Mouse (Mus musculus): ENCODE data around the gene Ncoa7.
"Not testable (repeated sequence)": the region's sequence is repeated elsewhere in the genome, so short reads cannot be mapped to it uniquely, and the experiment has no call there.

The Ncoa7 gene

DNA sequence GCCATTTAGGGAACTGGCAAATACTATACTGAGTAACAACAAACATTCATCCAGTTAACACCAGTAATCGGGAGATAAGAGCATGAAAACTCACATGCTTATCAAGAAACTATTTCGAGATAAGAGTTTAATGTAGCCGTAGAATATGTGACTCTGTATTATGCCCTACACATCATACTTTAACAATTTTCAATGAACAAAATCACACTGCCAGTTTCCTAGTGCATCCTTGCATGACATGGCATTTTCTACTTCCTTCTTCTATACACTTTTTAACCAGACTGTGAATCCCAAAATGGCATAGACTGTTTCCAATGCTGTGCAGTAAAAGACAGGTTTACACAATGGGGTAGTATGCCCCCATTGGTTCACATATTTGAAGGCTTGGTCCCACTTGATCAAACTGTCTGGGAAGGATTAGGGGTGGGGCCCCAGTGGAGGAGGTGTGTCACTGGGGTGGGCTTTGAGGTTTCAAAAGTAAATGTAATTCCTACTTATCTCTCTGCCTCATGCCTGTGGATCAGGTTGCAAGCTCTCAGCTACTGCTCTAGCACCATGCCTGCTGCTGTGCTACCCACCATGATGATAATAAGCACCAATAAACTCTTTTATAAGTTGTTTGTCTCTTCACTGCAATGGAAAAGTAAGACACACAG lies 15.3 kb downstream of the Ncoa7 start:
- DNase-seq (ENCODE audit: low read depth) = no peak

- no peak for DNase-seq (ENCODE audit: low read depth)
These were observed 16.9 kb downstream of the Ncoa7 start for GRCm38 (mm10) chr10:30786103-30786754.

DNA sequence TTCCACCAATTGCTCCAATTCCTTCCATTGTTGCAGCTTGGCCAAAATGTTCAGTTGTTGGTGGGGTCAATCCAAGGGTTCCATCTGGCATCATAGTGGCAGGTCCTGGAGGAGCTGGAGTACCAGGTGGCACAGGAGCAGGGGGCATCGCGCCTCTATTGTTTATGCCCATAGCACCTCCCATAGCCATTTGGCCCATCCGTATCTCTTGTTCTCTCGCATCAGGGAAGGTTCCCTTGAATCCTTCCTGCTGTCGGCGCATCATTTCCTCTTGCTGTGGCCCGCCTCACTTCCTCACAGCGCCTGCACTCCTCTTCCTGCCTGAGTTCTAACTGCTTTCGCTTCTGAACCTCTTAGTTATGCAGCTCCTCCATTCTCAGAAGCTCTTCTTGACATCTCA lies 22.2 kb downstream of the Ncoa7 start:
- not testable (repeated sequence) for DNase-seq (ENCODE audit: low read depth)

GRCm38 (mm10) chr10:30778240-30778639 lies 24.9 kb downstream of the Ncoa7 start:
- DNase-seq (ENCODE audit: low read depth) = no peak

DNA sequence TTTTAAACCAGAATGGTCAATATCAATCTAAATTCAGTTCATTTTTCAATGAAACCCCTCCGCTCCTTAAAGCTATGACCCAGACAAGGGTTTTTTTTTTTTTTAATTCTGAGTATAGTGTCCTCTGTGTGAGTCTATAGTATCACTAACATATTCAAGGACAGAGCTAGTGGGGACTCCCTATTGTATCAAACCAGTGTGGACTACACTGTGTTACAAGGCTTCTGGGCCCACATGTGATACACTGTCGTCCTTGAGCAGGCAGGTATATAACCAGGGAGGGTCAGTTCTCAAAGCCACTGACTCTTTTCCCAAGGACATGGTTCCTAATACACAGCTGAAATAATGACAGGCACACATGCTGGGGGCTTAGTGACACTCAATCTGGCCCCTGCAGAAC lies 27.1 kb downstream of the Ncoa7 start:
- DNase-seq (ENCODE audit: low read depth) = no peak

DNA sequence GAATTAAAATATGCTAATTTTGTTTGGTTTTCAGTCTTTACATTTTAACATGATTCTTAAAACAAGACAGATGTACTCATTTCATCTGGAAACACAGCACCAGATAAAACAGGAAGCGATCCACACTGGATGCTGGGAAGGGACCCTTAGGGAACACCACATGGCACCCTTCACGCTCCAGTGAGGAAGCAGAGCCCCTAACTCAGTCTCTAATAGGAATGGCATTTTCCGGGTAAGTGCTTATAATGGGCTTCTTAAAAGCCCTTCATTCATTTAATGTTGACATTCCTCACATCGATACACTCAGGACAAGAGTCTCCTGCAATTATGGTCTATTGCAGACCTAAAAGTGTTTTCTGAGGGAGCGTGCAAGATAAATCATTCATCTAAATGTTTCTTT lies 27.6 kb downstream of the Ncoa7 start:
- no peak for DNase-seq (ENCODE audit: low read depth)

GRCm38 (mm10) chr10:30774396-30774795 lies 28.7 kb downstream of the Ncoa7 start:
- DNase-seq (ENCODE audit: low read depth) = no peak

DNA sequence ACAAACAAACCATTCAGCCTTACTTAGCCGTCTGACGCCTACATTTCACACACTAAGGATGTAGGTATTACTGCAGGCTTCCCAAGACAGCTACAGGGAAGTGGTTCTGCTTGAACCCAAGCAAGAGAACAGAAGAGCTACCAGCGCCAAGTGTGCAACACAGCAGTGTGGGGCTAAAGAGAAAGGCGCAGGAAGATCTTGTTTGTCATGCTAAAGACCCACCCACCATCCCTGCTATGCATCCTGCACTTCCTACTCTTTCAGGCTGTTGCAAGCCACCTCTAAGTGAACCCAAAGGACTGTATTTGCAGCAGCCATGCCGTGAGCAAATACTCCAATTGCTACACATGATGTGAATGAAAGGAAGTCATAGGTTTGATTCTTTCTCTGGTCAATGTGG lies 29.9 kb downstream of the Ncoa7 start:
- DNase-seq (ENCODE audit: low read depth) = no peak

DNA sequence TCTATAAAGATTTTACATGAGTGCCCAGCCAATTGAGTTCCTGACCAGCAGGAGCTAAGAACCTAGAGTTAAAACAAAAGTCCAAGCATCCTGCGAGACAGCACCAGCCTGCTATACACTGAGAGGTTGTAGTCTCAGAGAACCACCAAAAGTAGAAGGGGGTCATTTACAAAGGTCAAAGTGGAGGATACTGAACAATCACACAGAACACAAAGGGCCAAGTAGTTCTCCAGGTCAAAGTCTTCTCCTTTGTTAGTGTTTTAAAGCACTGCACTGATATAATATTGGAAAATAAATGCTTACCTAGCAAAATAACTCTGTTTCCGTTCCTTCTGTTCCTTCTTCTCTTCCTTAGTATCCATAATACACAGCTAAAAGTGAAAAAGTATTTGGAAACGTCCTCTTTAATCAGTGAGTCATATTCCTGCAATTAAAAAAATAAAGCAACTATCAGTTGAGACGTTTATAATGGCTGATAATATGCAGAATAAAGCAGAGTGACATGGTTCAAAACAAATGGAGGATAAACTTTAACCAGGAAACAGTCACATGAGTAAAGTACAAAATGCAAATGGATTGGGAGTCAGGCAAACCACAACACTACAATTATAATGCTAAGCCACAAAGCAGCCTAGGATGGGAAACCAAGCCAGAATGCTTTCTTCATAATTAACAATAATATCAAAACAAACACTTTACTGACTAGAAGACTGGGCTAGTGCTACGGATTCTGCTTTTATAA lies 31.5 kb downstream of the Ncoa7 start:
- DNase-seq (ENCODE audit: low read depth) = no peak

GRCm38 (mm10) chr10:30768820-30769219 lies 34.3 kb downstream of the Ncoa7 start:
- no peak for DNase-seq (ENCODE audit: low read depth)

DNA sequence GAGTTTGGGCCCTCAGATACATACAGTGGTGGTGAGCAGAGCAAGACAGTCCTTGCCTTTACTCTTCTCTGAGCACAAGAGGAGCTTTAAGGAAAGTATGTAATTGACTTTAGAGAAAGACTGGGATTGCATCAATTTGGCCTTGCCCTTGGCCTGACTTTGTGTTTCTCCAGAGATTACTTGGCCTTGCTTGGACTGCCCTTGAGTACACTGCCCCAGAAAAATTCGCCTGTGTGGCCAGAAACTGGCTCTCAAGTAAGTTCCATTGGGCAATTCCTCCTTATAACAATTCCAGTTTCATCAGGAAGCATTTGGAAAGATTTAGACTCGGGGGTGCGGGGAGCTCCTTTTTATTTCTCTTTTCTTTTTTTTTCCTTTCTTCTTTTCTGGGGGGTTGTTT lies 34.9 kb downstream of the Ncoa7 start:
- DNase-seq (ENCODE audit: low read depth) = no peak

GRCm38 (mm10) chr10:30763179-30763770 lies 39.9 kb downstream of the Ncoa7 start:
- no peak for DNase-seq (ENCODE audit: low read depth)

DNA sequence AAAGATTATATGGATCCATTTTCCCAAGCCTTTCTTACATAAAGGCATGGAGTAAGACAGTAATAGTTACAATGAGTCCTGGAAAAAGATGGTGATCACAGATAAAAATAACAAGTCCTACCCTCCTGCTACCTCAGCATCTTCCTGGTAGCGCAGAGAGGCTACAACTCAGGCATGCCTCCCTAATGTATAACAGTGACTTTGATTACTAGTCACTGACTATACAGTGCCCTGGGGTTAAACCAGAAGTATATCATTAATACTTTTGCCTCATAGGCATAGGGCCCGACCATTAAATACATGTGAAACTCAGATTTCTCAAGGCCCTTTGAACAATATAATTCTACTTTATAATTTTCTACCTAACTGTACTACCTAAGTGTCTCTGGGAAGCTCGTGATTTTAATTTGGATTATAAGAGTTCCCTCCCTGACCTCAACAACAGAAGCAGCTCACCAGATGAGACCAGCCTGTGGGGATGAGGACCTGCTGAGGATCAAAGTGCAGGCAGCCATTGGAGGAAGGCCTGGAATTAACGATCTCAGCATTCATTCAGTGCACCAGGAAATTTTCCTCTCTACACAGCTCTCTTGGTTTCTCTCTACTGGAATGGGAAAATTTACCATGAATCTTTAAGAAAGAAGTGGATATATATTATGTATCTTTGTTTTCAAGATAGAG lies 40.7 kb downstream of the Ncoa7 start:
- no peak for DNase-seq (ENCODE audit: low read depth)

DNA sequence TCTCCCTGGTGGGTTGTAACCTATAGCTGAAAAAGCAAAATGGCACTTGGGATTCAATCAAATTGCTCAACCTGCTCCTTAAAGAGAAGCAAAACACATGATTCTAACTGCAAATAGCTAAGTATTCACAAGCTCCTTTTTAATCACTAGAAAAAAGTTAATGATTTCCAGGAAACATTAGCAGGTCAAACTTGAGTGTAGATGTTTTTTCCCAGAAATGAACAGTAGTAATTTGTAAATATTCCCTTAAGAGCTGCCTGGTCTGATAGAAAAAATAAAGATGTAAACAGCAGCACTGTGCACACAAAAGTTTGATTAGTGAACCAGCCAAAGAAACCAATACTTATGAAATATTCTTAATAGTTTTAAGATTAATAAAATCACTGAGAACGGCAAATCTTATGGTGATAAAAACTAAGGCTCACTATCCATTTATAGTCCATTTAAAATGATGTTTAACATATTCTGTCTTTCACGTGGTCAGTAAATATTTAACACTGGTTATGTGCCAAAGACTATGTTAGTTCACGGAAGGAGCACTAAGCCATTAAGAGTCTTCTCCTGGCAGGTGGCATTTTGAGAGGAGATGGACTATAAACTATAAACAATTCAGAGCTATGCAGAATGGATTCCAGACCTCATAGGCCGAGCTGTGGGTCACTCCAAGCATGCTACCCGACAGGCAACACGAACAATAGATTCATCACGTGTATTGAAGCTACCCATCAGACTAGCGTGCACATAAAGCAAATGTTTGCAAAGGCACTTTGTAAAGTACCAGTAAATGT lies 43.6 kb downstream of the Ncoa7 start:
- no peak for DNase-seq (ENCODE audit: low read depth)

GRCm38 (mm10) chr10:30756064-30756463 lies 47.1 kb downstream of the Ncoa7 start:
- no peak for DNase-seq (ENCODE audit: low read depth)

DNA sequence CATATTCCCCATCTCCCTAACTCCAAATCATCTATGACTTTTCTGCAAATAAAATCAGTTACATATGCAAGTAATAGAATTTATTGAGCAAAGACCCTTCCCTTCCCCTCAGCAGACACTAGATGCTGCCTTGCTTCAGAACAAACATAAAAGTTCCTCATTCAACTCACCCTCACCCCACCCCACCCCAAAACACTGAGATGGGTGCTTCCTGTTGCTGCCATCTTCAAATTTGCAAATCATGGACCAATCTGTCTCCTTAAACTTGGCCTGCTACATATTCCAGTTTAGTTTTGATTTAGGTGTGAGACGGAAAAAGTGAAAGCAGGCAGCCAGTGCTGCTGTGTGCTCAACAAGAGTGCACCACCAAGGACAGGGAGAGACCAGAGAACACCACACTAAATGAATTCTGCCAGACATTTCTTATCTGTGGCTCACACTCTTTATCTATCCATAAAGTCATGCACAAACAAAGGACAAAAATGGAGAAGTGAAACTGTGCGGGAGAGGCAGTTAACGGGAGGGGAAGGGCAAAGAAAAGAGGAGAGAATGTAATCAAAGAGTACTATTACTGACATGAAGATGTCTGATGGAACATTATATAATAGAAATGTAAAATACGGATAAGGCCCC lies 48.2 kb downstream of the Ncoa7 start:
- DNase-seq (ENCODE audit: low read depth) = no peak

GRCm38 (mm10) chr10:30754082-30754481 lies 49.0 kb downstream of the Ncoa7 start:
- no peak for DNase-seq (ENCODE audit: low read depth)

GRCm38 (mm10) chr10:30752485-30752884 lies 50.6 kb downstream of the Ncoa7 start:
- no peak for DNase-seq (ENCODE audit: low read depth)

GRCm38 (mm10) chr10:30751586-30751985 lies 51.5 kb downstream of the Ncoa7 start:
- no peak for DNase-seq (ENCODE audit: low read depth)

GRCm38 (mm10) chr10:30749807-30750206 lies 53.3 kb downstream of the Ncoa7 start:
- no peak for DNase-seq (ENCODE audit: low read depth)
